Mouse (Mus musculus) E14TG2a.4 (cell line): ENCODE results near the gene Dclk1.

Experiments used
- CTCF ChIP-seq: conservative IDR thresholded peaks from 2 replicates; pipeline ENCODE4 v1.5.1; 2014; ENCODE audit warnings: low read length
- POU5F1 ChIP-seq: IDR thresholded peaks from 2 replicates; pipeline ENCODE4 v1.6.1; 2014; ENCODE audit warnings: low read length, borderline replicate concordance

DNA sequence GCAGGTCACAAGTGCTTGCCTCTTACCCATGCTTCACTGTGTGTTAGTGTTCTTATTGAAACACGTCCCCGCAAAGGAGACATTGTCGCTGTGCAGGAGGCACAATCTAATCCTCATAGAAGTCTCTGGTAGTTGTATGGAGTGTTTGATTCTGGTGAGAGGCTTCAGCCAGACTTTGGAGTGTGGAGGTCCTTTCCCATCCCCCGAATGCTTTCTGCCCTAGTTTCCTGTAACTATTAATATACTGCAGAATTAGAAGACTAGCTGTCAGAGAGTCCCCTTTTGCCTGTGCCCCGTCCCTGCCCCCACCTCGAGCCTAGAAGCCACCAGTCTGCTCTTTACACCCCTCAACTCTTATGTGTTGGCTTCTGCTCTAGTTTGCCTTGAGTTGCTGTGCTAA, 30.4 kb downstream of the Dclk1 start:
- TF ChIP-seq CTCF (no peak), POU5F1 (no peak)
